Mouse (Mus musculus): ENCODE results near the gene Sirt4. TPM values are rescaled to one million over a fixed set of nuclear protein-coding genes. Genes with fewer than 3 reads are reported as not detected.

Sirt4 gene
- total RNA-seq, 2 experiments from 2014 or later, result 14.8 to 16.5 TPM

DNA sequence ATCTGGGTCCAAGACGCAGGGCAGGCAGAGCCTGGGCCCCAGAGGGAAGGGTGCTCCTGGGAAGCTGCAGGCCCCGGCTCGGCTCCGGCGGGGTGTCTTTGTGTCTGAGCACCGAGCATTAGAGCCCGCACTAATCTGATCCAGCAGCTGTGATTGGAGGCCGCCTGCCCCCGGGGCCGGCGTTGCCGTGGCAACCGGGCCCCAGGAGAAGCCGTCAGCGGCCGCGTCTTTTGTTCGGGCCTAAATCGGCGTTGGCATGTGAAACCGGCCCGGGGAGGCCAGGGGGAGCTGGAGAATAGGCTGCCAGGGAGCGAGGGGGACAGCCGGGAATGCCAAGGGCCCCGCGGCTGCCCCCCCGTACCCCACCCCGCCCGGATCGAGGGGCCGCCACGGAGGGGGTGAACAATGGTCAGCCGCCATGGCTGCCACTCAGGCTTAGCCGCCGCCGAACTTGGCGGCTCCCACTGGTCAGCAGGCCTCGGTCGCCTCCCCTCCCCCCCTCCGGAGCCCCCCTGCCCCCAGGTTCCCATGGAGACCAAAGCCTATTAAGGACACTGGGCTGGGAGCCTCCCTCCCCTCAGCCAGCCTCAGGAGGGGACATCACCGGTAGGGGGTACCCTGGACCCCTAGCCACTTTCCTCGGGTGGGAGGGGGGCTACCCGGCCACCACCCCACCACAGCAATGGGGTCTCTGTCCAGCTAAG is 48.0 kb downstream of the Sirt4 start:
- peak; percentile 13 for DNase-seq (ENCODE audit: low spot score)

DNA sequence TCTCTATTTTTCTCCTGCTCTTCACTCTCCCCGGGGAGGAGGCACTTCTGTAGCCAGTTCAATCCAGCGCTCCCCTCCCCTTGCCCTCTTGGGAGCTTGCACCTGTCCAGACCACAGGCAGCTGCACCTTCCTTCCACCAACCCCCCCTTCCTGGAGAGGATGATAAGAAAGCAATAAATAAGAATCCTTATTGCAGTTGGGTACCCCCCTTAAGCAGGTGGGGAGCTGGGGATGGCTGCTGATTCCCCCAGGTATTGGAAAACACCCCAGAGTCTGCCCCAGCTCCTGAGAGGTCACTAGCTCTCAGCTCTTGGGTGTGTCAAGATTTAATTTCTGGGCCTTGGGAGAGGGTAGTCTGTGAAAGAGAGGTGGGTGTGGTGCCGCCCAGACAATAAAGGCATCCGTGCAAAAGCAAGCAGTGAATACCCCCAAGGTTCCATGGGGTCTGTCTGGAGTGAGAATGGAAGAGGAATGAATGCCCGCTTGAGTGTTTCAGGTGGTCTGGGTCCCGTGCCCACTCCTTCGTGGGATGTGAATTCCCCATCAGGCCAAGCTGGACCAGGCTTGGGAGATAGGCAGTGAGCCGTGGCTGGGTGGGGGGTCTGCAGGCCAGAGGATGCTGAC is 48.7 kb downstream of the Sirt4 start:
- DNase-seq (ENCODE audit: low spot score), result no peak

DNA sequence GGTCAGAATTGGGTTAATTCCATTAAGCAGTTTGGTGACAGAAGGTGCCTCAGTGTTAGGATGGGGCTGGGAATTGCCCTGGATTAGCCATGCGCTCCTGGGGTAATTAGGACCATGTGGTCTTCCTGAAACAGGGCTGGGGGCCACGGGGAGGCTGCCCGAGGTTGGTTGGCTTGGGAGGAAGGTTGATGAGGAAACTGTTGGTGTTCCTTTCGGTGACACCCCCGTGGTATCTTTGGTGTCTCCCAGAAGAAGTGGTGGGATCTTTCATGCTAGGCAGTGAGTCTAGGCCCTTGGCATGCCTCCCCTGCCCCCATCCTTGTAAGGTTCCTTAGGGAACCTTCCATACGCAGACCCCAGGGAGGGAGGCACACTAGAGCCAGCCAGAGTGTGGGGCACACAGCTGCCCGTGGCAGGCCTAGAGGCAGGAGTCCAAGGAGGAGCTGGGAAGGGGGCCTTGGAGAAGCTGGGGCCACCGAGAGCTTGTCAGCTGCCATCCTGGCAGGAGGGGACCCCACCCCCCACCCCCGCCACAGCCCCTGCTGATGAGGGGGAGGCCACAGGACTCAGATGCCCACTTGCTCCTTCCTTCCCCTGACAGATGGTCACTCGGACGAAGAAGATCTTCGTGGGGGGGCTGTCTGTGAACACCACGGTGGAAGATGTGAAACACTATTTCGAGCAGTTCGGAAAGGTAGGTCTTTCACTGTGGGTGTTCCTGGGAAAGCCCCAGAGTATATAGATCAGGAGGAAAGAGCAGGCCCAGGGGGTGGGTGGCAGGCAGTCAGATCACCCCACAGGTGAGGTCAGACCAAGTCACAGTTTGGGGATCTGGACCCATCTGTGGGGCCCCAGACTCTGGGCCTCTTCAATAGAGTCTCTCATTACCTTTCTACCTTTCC is 49.4 kb downstream of the Sirt4 start:
- no peak for DNase-seq (ENCODE audit: low spot score)

DNA sequence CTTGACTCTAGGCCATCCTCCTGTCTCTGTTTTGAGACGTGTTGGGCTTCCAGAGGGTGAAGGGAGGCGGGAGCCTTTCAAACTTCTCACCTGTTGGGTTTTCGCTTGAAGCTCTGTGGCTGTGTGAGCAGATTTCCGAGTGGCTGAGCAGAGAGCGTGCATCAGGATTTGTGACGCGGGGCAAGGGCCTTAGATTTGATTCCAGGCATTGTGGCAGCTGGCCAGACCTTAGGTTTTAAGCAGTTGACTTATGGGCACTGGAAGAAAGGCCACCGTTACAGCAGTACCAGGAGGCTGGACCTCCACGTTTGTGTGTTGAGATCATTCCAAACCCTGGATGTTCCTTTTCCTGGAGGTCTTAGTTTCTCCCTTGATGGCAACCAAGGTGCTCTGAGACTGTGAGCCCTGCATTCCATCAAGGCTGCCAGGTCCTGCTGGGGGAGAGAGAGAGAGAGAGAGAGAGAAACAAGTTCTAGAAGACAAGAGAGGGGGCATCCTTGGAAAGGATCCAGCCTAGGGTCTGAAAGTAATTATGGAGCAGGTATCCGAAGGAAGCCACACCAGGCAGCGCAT is 50.2 kb downstream of the Sirt4 start:
- DNase-seq (ENCODE audit: low spot score), result no peak

DNA sequence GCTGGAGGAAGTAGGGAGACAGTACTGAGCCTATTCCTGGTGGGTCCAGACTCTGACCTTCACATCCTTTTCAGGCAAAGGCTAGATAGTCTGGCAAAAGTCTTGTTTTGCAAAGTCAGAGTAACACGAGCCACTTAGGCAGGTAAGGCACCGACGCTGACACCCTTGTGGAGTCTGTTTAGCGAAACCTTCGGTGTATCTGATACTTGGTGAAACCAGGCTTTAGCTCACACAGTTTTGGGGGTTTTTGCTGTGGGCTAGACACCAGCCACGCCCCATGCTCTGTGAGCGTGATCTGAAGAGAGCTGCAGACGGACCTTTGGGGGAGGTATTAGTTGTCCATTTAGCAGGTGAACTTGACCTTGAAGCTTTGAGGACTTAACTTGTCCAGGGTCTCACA is 51.3 kb downstream of the Sirt4 start:
- DNase-seq (ENCODE audit: low spot score), result no peak

DNA sequence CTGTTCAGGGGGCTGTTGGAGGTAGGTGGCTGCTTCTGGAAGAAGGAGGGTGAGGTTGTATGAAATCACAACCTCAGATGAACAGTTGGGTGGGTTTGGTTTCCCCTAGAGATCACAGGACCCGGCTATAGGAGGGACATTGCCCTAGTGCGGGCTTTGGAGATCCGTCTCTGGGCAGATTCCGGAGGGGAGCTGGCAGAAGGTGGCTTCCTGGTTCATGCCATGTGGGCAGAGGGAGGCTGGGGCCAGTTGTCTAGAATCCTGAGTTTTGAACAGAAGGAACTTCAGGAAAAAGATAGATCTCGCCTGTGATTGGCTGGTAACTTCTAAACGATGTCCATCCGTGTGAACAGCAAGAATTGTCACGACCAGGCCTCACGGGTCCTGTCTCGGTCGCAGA is 52.1 kb downstream of the Sirt4 start:
- DNase-seq (ENCODE audit: low spot score), result no peak

DNA sequence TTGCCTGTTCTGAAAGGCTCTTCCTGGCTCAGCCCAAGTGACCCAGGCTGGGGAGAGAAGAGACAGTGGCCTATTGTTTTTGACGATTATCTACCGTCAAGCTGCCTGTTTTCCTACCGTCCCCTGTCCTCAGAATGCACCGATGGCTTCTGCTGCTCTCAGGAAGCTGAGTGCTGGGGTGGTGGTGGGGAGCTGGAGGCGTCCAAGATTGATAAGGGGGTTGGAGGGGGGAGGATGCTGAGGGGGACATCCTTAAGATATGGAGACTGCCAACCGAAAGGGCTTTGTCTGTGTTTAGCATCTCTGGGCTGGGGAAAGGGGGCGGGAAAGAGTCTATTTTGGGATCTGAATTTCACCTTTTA is 52.6 kb downstream of the Sirt4 start:
- no peak for DNase-seq (ENCODE audit: low spot score)

DNA sequence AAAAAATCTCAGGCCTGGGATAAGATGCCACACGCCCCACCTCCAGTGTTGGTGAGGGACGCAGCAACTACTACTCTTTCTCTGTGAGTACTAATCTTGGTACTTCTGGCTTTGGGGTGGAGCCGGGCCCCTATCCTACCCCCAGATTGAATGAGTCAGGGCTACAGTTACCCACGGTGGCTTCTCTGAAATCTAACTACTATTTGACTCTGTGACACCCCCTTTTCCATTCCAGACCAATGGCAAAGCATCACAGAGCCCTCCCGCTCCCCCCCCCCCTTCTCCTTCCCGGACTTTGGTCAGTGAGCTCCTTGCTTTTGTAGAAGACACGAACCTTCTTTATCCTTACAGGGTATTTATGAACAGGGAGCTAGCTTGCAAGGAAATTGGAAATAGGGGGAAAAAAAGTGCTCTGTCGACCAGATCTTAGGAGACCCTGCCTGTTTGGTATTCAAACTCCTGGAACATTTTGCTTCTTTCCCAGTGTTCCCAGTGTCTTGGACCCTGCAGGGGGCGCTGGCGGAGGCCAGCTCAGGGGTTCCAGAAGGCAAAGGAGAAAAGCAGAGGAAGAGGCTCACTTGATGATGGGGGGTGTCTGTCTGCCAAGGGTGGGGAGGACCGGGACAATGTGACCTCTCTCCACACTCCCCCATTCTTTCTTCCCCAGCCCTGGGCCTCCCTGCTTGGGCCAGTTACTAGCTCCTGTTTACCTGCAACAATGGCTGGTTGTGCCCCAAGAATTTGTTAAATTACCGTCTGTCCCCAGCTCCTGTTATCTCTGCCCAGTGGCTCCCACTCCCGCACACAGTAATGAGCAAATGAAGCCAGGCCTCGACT is 53.2 kb downstream of the Sirt4 start:
- DNase-seq (ENCODE audit: low spot score), result no peak

DNA sequence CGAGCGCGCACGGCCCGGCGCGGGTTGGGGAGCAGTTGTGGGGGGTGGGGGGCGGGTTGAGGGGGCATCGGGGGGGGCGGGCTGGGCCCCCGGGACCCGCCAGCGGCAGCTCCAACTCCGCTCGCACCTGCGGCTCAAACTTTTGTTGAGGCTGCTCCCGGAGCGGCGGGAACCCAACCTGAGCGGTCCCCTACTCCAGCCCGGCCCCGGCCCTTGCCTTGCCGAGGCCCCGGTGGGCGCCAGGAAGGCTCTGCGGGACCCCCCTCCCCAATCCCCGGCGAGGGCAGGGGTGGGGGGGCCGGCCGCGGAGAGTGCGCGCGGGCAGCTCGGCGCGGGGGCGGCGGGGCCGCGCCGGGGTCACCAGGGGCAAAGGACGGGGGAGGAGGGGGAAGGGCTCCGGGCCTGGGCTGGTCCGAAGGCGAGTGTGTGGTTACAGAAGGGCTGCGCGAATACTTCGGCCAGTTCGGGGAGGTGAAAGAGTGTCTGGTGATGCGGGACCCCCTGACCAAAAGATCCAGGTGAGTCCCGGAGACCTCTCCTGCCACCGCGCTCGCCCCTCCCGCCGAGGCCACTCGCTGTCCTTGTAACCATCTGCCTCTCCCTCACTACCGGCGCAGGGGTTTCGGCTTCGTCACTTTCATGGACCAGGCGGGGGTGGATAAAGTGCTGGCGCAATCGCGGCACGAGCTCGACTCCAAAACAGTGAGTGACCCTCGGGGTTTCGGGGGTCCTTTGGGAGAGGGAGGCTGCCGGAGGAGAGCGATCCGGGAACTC is 54.2 kb downstream of the Sirt4 start:
- DNase-seq (ENCODE audit: low spot score), result no peak

DNA sequence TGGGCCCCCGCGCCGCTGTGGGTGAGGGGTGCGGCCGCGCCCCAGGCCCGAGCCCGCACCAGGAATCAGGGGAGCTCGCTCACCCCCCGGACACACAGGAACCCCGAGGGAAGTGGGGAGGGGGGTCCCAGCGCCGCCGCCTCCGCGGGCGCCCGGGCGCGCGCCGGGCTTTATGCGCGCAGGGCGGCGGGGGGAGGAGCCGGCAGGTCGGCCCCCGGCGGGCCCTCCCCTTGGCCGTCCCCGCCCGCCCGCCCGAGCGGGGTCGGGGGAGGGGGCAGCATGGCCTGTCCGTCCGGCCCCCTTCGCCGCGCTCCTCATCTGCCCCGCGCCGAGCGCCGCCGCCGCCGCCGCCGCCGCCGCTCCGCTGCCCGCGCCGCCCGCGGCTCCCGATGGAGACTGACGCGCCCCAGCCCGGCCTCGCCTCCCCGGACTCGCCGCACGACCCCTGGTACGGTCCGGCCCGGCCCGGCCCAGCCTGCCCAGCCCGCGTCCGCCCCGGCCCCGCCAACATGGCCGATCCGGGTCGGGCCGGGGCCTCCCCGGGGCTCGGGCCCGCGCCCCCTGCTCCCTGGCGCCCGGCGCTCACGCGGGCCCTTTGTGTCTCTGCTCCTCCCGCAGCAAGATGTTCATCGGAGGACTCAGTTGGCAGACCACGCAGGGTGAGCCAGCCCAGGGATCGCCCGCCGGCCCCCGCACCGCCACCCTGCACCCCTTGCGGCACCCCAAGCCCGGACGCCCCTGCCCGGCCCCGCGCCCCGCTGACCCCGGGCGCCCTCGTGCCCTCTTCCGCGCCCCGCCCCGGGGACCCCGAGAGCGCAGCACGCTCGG is 55.0 kb downstream of the Sirt4 start, which contains the start of gene Msi1:
Gene Msi1, plus strand, starts transcription at position 241 of the 828 bp plus-strand sequence.
- DNase-seq (ENCODE audit: low spot score), result no peak

DNA sequence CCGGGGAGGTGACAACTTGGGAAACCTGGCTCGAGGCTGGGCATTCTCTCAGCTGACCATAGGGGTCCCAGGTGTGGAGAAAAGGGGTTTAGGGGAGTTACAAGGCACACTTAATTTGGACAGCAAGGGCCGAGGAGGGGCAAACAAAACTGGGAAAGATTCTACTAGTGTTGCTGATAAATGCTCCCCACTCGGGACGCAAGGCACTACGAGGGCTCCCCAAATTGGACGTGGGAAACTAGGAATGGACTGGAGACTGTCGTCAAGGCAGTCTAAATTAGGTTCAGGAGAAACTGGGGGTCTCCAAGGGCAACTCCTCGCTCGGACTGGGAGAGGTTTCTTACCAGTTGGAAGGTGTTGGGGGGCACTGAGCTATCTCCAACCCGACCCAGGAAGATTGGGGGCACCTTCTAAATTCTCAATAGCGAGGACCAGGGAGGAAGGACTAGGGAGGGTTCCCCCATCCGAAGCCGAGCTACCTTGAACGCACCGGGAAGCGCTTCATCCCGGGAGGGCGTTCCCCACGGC is 55.6 kb downstream of the Sirt4 start:
- DNase-seq (ENCODE audit: low spot score), result no peak

Other genes with a start within 250 kb of the Sirt4 start
- 10 to 100 TPM; 34.9 to 39.3 TPM for gene Pop5, start 248.9 kb downstream of the Sirt4 start, total RNA-seq (2021)
- gene Rnf10, start 211.8 kb downstream of the Sirt4 start, total RNA-seq (2021), result 100 to 1,000 TPM; 275 to 312 TPM
- 10 to 100 TPM; 81.3 to 91.7 TPM for gene Coq5, start 205.1 kb downstream of the Sirt4 start, total RNA-seq (2021)
- 10 to 100 TPM; 44.1 to 75.5 TPM for gene Dynll1, start 183.7 kb downstream of the Sirt4 start, total RNA-seq (2021)
- 10 to 100 TPM in 1 of 2 experiments, 1 to 10 TPM in 1; 9.6 to 13.2 TPM for gene Srsf9, start 157.5 kb downstream of the Sirt4 start, total RNA-seq (2021)
- 10 to 100 TPM; 23.6 to 24.7 TPM for gene Gatc, start 143.5 kb downstream of the Sirt4 start, total RNA-seq (2021)
- gene Triap1, start 143.5 kb downstream of the Sirt4 start, total RNA-seq (2021), result 10 to 100 TPM; 18.2 to 18.3 TPM
- gene Cox6a1, start 135.7 kb downstream of the Sirt4 start, total RNA-seq (2021), result 10 to 100 TPM; 42.5 to 67.7 TPM
- gene Msi1, start 55.1 kb downstream of the Sirt4 start, total RNA-seq (2021), result under 1 TPM in 1 of 2 experiments, not detected in 1; 0.57 TPM
- gene Pla2g1b, start 18.5 kb downstream of the Sirt4 start, total RNA-seq (2021), result not detected
- gene Pxn, start 22.0 kb upstream of the Sirt4 start, total RNA-seq (2021), result 10 to 100 TPM; 87.2 to 94.2 TPM
- gene Rplp0, start 74.7 kb upstream of the Sirt4 start, total RNA-seq (2021), result 100 to 1,000 TPM; 617 to 621 TPM
- 10 to 100 TPM; 27.9 to 31.1 TPM for gene Gcn1l1, start 80.5 kb upstream of the Sirt4 start, total RNA-seq (2021)
- 10 to 100 TPM; 37.3 to 43.7 TPM for gene Rab35, start 147.2 kb upstream of the Sirt4 start, total RNA-seq (2021)
- 1 to 10 TPM; 2.8 to 3.3 TPM for gene Bicdl1, start 246.9 kb upstream of the Sirt4 start, total RNA-seq (2021)

Data from gastrocnemius, adult 18-20 months (tissue).